In the genomic region with DNA sequence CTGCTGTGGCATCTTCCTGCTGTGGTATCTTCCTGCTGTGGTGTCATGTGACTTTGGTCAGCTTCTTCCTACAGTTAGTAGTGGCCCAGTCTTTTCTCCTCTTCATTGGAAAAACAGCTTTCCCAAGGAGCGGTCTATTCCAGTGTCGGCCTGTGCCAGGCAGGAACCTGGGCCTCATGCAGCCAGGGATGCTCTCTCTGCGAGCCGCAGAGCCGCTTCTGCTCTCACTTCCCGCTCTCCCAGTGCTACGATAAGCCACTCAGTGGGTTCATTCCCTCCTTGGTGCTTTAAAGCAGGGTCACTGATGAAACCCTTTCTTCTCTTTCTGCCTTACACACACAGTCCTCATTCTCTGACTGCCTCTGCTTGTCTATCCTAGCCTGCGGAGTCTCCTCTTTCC, we compare ENCODE assay signal across 9 mouse cellular contexts. TPM values are rescaled to one million over a fixed set of nuclear protein-coding genes. Genes with fewer than 3 reads are reported as not detected.
DNase-seq lines count a peak whose midpoint lies in the region; ATAC-seq lines count a peak whose summit lies in the region.
"Had no signal": no experiment of that assay in that cellular context is flagged by ENCODE, and none has a peak within 500 bp of the region (broad histone marks: within the 10 kb centered on the region; RNA-seq: fewer than 3 reads in every experiment).

No protein-coding gene starts in this region.

- no peak overlapping the region; the same call in 1 of the 2 replicates for H3K9ac ChIP-seq in kidney, embryonic 16.5 days (replicated peaks; ENCODE audit: low read length)
- H3K9ac ChIP-seq in hindbrain, embryonic 15.5 days = no peak overlapping the region

- 43% methylated on average over 8 of the region's 8 CpGs for WGBS in kidney, embryonic 16.5 days
- 69% methylated on average over 8 of the region's 8 CpGs for WGBS in embryonic facial prominence, embryonic 10.5 days
- WGBS in hindbrain, embryonic 15.5 days = 56% methylated on average over 8 of the region's 8 CpGs

- no peak for DNase-seq in kidney, postnatal 36 days
- DNase-seq in embryonic facial prominence, embryonic 10.5 days (ENCODE audit: low spot score) = no peak
- DNase-seq in ovary, postnatal 10 days (ENCODE audit: low spot score) = no peak
- DNase-seq in lung, postnatal 4 days = no peak
- DNase-seq: cerebellum, adult 11 months; gastrocnemius, adult 2 months had no signal

- H3K4me1 ChIP-seq in kidney, embryonic 16.5 days (ENCODE audit: insufficient read depth, low read length) = peaks cover 42% of the 10 kb centered on the region
- H3K4me1 ChIP-seq in embryonic facial prominence, embryonic 10.5 days = peaks cover 43% of the 10 kb centered on the region
- peaks cover 31% of the 10 kb centered on the region for H3K4me1 ChIP-seq in hindbrain, embryonic 15.5 days (replicated peaks)

- no peaks in the 10 kb centered on the region for H3K27me3 ChIP-seq in kidney, embryonic 16.5 days (ENCODE audit: insufficient read depth, low read length)
- H3K27me3 ChIP-seq in embryonic facial prominence, embryonic 10.5 days (replicated peaks; ENCODE audit: low read depth, poor library complexity, severe bottlenecking) = no peaks in the 10 kb centered on the region
- no peaks in the 10 kb centered on the region for H3K27me3 ChIP-seq in hindbrain, embryonic 15.5 days

- no peak for ATAC-seq in kidney, embryonic 16.5 days (ENCODE audit: low FRiP score, low TSS enrichment)
- ATAC-seq in hindbrain, embryonic 15.5 days (ENCODE audit: low FRiP score, low read depth) = no peak
- 0 out of 2 replicates have a peak, but pooled peaks have one; percentile 31 for ATAC-seq in monocyte, adult 5-6 weeks (replicated peaks; ENCODE audit: insufficient number of reproducible peaks, low FRiP score, low TSS enrichment, poor library complexity, severe bottlenecking)

- H3K9me3 ChIP-seq in kidney, embryonic 16.5 days (ENCODE audit: low read length) = no peaks in the 10 kb centered on the region
- no peaks in the 10 kb centered on the region for H3K9me3 ChIP-seq in embryonic facial prominence, embryonic 10.5 days
- H3K9me3 ChIP-seq in hindbrain, embryonic 15.5 days = no peaks in the 10 kb centered on the region

- H3K36me3 ChIP-seq in kidney, embryonic 16.5 days (ENCODE audit: insufficient read depth, low read length) = no peaks in the 10 kb centered on the region
- no peaks in the 10 kb centered on the region for H3K36me3 ChIP-seq in embryonic facial prominence, embryonic 10.5 days (replicated peaks)
- no peaks in the 10 kb centered on the region for H3K36me3 ChIP-seq in hindbrain, embryonic 15.5 days

- H3K4me2 ChIP-seq in kidney, embryonic 16.5 days (replicated peaks; ENCODE audit: low read depth, low read length) = peak overlapping the region; percentile 22; the same call in 1 of the 2 replicates
- H3K4me2 ChIP-seq in hindbrain, embryonic 15.5 days = no peak overlapping the region

- H3K27ac ChIP-seq in kidney, embryonic 16.5 days (ENCODE audit: low read length) = peak overlapping the region; percentile 51
- peak overlapping the region; percentile 60 for H3K27ac ChIP-seq in embryonic facial prominence, embryonic 10.5 days (replicated peaks)
- H3K27ac ChIP-seq in hindbrain, embryonic 15.5 days (replicated peaks) = peak overlapping the region; percentile 47; the same call in 1 of the 2 replicates
- H3K27ac ChIP-seq: gastrocnemius, adult 2 months had no signal

- H3K4me3 ChIP-seq in kidney, embryonic 16.5 days (ENCODE audit: low read length) = no peak overlapping the region
- no peak overlapping the region for H3K4me3 ChIP-seq in embryonic facial prominence, embryonic 10.5 days
- H3K4me3 ChIP-seq in hindbrain, embryonic 15.5 days = no peak overlapping the region
- H3K4me3 ChIP-seq: gastrocnemius, adult 2 months had no signal

RNA-seq across cellular contexts. Expression of a gene that starts 53.4 kb away (rescaled TPM):
- 8.8 and 11.0 TPM in 2 replicates for polyA plus RNA-seq in kidney, embryonic 16.5 days (2015; fragmentation: Nextera tagmentation; extraction: Ambion mirVana)
- 16.2 and 16.9 TPM in 2 replicates for polyA plus RNA-seq in embryonic facial prominence, embryonic 10.5 days (2016; fragmentation: Nextera tagmentation; extraction: Ambion mirVana)
- 16.7 and 17.5 TPM in 2 replicates for polyA plus RNA-seq in hindbrain, embryonic 15.5 days (2015; fragmentation: Nextera tagmentation; extraction: Ambion mirVana)
- 11.9 to 22.4 TPM (median 12.8 TPM) in 3 replicates for total RNA-seq in monocyte, adult 5-6 weeks (2017)
